Mouse (Mus musculus) midbrain, embryonic 10.5 days (tissue): ENCODE data around the gene Spaca3. TPM values are rescaled to one million over a fixed set of nuclear protein-coding genes. Genes with fewer than 3 reads are reported as not detected.

Experiments used
- DNase-seq: peaks from one replicate; pipeline ENCODE4 v3.0.0-alpha.2; 2017; ENCODE audit warnings: low spot score
- H3K27ac ChIP-seq: fragments of 300-500 bp; sonication (generic); replicated peaks from 2 replicates; pipeline ENCODE4 v1.5.1; 2016; ENCODE audit warnings: mild to moderate bottlenecking
- H3K27me3 ChIP-seq: fragments of 300-500 bp; sonication (generic); 2 replicates; pipeline ENCODE4 v1.6.1; 2016; ENCODE audit warnings: low read depth, mild to moderate bottlenecking; ENCODE audit not compliant: poor library complexity, severe bottlenecking
- H3K36me3 ChIP-seq: fragments of 300-500 bp; sonication (generic); 2 replicates; pipeline ENCODE4 v1.6.1; 2016; ENCODE audit warnings: mild to moderate bottlenecking, moderate library complexity
- H3K4me1 ChIP-seq: fragments of 300-500 bp; sonication (generic); 2 replicates; pipeline ENCODE4 v1.6.1; 2016
- H3K4me3 ChIP-seq: fragments of 300-500 bp; sonication (generic); 2 replicates; pipeline ENCODE4 v1.5.1; 2016; ENCODE audit warnings: mild to moderate bottlenecking, moderate library complexity
- H3K9me3 ChIP-seq: fragments of 300-500 bp; sonication (generic); replicated peaks from 2 replicates; pipeline ENCODE4 v1.6.1; 2016; ENCODE audit warnings: mild to moderate bottlenecking
- WGBS: fragments of 180-500 bp; shearing (Covaris S2); methylation state at CpG from one replicate; pipeline ENCODE4 v1.1.7; 2016; 5-methylcytosine and 5-hydroxymethylcytosine counted together
- polyA plus RNA-seq: library from polyadenylated mRNA; unstranded; fragments of >200 nt; fragmentation: Nextera tagmentation; extraction: Ambion mirVana; gene quantifications from 2 replicates; pipeline ENCODE4 v1.2.1, GENCODE M21; 2016

Gene Spaca3
- polyA plus RNA-seq, 1 experiment from 2014 or later, result not detected

DNA sequence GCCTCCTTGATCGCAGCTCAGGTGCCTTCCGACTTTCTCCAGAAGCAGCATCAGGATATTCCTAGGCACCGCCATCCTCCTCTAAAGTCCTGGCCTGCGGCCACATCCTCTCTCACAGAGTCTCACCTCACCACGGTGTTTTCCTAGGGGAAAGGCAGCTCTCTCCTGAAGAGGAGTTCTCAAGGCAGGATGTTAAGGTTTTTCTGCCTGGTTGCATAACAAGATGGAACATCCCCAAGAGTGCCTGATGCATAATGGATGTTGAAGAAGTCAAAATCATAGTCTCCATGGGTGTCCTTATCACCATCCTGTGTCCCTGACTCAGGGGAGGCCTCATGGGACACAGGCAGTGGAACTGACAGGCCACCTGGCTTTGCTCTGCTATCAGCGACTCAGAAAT is 49.7 kb downstream of the Spaca3 start:
- no peaks in the 10 kb centered on the region for H3K4me1 ChIP-seq
- no peak overlapping the region for H3K4me3 ChIP-seq
- no peak for DNase-seq
- WGBS, result 93% methylated on average over 6 of the region's 6 CpGs
- H3K27ac ChIP-seq, result no peak overlapping the region
- no peaks in the 10 kb centered on the region for H3K9me3 ChIP-seq
- H3K27me3 ChIP-seq, result no peaks in the 10 kb centered on the region
- no peaks in the 10 kb centered on the region for H3K36me3 ChIP-seq

DNA sequence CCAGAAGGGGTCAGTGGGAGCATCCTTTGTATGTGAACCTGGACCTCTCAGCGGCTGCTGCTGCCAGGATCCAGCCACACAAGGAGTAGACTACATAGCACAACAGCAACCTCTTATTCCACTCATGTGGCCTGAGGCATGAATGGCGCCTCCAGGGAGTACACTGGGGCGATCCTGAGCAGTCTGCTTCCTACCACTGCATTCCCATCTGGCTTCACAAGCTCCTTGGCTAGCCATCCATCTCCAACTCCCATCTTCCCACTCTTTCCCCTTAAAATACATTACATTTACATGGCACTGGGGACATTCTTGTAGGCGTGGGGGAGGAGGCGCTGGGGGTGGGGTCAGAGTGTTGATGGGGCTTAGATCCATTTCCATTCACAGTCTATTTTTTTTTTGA is 54.6 kb downstream of the Spaca3 start:
- Histone ChIP-seq H3K9me3 (no peaks in the 10 kb centered on the region), H3K36me3 (no peaks in the 10 kb centered on the region), H3K4me3 (no peak overlapping the region), H3K27ac (no peak overlapping the region), H3K27me3 (no peaks in the 10 kb centered on the region), H3K4me1 (peaks cover 3% of the 10 kb centered on the region; the same call in 1 of the 2 replicates)
- DNase-seq, result no peak
- WGBS, result 86% methylated on average over 5 of the region's 5 CpGs

GRCm38 (mm10) chr11:80913408-80914024 is 55.4 kb downstream of the Spaca3 start:
- Histone ChIP-seq H3K4me3 (no peak overlapping the region), H3K27ac (no peak overlapping the region), H3K27me3 (no peaks in the 10 kb centered on the region), H3K9me3 (no peaks in the 10 kb centered on the region), H3K4me1 (peaks cover 3% of the 10 kb centered on the region; the same call in 1 of the 2 replicates), H3K36me3 (no peaks in the 10 kb centered on the region)
- 66% methylated on average over 4 of the region's 4 CpGs for WGBS
- DNase-seq, result no peak

Other genes with a start within 250 kb of the Spaca3 start
- gene Myo1d, start 78.3 kb upstream of the Spaca3 start, polyA plus RNA-seq, result 2.3 and 2.5 TPM in 2 replicates
- gene Tmem98, start 48.2 kb upstream of the Spaca3 start, polyA plus RNA-seq, result 94.5 and 98.0 TPM in 2 replicates